Mouse (Mus musculus): ENCODE measurements at regions not wholly inside any gene's neighbourhood (a gene's known extent, or its start where the extent isn't known, plus 50 kb on each side); places are given as distances from the start of the nearest gene placed in this dataset.

DNA sequence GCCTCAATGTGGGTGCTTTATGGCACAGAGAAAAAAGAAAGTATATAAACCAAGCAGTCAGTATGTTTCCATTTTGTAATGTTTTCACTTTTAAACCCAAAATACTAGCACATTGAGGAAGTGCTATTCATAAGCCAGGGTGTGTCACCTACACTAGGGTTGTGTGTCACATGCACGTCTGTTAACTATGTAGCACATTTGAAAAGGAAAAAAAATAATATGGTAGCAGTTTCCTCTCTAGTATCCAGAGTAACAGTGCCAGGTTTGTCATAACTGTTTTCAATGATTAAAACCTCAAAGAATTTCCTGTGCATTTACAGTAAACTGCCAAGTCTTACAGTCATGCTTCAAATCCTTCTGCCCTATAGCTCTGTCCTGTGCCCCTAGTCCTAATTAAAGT, 424.8 kb downstream of the Tmem161b start:
- TF ChIP-seq CTCF (IDR thresholded peaks at IDR 0.05; ENCODE audit: low read depth, low read length) (no peak), GATA1 (IDR thresholded peaks at IDR 0.05; ENCODE audit: borderline replicate concordance, low read length) (no peak)
